Mouse (Mus musculus) frontal cortex, adult 2 months (tissue): ENCODE measurements at regions not wholly inside any gene's neighbourhood (a gene's known extent, or its start where the extent isn't known, plus 50 kb on each side); places are given as distances from the start of the nearest gene placed in this dataset.

Source experiments
- DNase-seq, 2 experiments: peaks; one replicate each; pipeline ENCODE4 v3.0.0; 2022; ENCODE audit warnings: low spot score in 1 of 2; ENCODE audit errors: extremely low spot score in 1 of 2

DNA sequence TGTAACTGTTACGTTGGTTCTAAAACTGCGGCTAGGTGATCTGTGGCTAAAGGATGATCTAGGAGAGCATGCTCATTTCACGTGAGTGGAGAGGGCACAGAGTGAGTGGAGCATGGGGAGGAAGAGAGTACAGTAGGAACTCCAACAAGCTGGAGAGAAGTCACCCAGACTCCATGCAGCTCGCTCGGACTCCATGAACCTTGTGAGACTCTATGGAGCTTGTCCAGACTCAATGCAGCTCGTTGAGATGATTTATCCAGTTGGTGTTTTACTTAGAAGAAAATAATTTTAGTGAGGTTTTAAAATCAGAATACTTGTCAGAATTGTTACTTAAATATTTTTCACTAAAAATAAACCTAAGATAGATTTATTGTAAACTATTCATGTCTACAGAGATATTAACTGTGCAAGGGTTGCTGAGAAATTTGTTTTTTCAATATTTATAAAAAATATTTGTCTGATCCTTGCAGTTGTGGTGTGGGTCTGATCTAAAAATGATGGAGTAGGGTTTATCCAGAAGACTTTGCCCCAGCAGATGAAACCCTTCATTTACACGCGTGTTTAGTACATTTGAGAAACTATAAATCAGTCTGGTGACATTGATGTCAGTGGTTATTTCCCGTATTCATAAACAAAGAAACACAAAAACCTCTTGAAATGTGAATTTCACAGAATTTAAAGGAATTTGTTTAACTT, 222.3 kb downstream of the Car2 start:
- DNase-seq: no peak

DNA sequence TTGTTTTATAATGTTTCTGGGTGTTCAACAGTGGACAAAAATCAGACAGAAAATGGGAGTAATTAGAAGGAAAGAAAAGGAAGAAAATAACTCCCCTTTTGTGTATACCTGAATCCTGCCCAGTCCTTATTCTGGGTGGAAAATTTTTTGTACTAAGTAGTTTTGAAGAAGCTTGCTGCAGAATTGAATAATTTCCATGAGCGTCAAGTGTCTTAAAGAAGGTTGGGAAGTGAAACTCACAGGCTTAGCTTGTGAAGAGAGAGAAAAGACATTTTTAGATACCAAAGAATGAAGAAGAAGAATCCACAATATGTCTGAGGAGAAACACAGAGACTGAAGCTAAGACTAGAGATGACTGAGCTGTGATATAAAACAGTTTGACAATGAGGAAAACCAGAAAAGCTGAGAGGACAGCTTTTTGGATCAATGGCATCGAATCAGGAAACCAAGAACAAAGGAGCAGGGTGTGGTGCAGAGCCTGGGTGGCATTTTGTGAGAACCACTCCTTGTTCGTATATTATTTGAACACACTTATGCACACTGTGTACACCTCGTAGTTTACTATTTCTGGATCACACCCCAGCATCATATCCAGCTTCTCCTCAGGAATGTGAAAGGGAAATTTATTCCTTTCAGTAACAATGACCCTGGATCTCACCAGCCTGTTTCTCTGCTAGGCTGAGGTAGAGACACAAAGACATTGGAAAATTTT, 221.9 kb downstream of the Gm9733 start:
- no peak for DNase-seq

DNA sequence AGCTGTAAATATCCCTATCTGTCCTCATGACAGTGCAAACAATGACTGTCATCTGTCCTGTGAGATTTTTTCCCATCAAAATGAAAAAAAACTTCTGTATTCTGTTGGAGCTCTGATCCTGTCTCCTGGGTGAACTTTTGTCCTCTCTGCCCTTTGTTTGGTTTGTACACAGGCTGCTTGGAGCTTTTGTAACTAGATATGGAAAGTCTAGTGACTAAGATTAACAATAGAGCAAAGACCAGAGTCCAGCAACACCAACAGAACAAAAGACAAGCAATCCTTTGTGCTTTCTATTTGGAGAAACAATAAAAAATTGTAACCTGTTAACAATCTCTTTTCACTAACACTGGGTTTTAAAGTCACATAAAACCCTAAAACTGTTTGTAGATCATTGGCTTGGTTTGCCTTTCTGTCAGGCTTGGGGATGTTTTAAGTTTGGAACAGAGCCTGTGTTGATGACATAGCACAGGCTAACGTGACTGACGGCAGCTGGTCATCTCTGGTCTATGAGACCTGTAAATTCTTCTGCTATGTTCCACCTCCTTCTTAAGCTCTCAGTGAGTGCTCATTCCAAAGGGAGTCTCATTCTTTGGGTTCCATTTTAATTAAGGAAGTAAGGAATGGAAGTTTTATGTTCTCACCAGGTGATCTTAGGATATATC, 219.8 kb downstream of the Gm9733 start:
- no peak for DNase-seq

DNA sequence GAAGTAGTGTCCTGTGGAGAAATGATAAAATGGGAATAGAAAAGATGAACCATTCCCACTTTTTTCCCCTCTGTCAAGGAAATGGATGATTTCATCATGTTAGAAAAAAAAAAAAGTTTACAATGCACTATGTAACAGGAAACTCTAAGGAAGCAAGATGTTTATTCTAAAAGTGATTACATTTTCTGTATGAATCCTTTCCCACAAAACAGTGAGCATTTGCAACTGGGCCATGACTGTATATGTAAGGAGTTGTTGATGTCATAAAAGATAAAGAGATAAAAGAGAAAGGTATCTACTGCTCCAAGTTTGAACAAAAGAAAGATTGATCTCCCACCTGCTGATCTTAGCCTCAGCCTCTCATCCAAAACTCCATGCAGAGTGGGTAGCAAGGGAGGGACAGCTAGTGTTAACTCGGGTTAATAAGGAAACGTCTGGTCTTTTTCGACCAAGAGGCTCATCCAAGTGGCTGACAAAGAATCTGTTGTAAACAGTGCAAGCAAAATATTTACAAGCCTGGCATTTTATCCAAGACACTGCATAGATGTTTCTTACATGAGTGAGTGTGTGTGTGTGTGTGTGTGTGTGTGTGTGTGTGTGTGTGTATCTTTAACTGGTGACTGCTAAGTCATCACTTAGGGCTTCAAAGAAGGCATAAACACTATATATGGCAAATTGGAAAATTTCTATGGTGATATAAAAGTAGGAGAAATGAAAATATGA, 213.3 kb downstream of the Gm9733 start:
- DNase-seq: no peak

DNA sequence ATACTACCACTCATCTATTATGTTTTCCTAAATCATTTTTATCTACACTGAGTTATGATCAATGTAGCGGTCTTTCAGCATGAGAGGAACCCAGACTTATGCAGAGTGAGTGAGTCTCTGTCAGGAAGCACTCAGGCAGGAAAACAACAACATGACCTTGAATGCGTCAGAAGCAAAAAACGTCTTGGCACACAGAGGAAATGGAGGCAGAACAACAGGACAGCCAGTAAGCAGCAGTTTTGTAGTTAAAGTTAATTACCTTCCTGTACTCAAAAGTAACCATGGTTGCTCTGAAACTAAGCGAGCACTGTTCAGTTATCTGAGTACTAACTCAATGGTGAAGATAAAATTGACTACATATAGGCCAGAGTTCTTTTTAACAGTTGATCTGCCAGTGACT, 205.4 kb downstream of the Gm9733 start:
- no peak for DNase-seq

DNA sequence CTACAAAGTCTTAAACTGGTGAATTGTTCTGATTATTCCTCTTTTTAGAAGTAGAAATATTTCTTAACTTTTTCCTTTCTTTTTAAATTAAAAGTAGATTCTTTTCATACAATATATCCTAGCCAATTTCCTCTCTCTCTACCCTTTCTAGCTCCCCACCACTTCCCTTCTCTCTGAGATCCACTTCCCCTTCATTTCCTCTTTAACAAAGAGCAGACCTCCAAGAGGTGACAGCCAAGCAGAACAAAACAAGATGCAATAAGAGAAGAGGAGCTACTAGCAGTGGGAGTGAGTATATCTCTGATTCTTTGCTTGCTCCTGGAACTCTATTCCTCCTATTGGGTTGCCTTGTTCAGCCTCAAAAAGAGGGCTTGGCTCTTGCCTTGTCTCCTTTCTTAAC, 203.7 kb downstream of the Gm9733 start:
- DNase-seq: no peak

DNA sequence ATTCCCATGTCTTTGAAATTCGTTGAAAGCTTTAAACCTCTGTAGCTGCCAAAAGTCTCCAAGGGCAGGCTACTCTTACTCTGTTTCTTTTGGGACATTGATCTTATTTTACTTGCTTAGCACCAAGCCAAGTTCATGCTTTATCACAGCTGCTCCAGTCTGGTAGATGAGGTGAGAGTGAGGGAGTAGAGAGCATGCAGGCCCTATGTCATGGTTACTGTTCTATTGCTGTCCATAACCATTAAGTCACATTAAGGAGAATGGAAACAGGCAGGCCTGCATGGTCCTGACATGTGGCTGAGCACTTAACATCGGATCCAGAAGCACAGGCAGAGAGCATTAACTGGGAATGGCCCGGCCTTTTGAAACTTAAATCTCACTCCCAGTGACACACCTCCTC, 203.1 kb downstream of the Gm9733 start:
- DNase-seq: no peak

DNA sequence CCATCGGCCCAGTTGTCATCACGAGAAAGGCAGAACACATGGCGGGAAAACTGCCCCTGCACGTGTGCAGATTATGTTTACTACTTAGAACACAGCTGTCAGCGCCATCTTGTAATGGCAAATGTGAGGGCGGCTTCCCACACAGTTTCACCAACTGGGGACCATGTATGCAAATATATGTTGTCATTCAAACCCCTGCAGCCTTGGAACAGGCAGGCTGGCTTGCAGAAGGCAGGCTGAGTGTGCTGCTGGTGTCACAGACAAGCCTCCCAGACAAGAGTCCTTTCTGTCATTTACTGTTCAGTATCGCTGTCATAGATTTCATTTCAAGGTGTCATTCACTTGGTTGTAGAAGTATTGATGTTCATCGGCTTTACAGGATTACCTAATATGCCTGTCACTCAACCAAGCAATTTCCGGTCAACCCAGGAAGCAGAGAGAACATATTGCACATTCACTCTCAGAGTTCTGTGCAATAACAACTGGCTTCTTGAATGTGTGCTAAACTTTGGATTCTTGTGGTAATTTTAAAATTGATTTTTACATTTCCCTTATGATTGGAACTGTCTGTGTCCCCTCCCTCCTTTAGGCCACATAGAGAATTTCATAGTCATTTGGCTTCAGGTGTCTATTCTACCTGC, 202.3 kb downstream of the Gm9733 start:
- no peak for DNase-seq

DNA sequence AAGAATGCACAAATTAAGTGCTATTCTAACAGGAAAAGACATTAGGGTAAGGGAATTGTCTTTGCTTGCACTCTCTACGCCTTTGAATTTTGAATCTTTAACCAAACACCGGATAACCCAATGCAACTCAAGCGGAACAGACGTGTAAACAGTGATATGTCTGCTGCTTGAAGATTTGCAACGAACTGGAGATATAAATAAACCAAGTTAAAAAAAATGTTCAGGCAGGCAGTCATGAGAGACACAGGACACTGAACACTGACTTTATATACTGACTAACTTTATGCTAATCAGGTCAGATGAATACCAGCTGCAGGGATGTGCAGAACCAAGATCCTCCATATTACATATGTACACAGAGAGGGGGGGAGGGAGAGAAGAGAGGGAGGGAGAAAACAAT, 200.0 kb downstream of the Gm9733 start:
- DNase-seq: no peak

DNA sequence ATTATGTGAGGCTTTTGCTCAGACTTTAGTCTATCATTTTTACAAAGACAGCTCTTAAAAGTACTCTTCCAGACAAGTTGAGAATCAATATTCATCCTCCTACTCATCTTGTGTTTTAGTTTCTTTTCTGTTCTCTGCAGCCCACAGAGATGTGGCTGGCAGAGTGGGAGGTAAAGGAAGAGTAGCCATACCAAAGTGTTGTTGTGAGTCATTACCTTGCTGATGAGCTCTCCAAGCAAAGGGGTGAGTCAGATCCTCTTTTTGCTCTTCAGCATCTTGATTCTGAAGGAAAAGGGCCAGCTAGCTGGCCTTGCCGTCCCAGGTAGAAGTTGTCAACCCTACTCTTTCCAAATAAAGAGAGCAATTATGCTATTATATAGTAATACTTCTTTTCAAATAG, 192.6 kb downstream of the Gm9733 start:
- DNase-seq: peak; percentile 9 to 37

DNA sequence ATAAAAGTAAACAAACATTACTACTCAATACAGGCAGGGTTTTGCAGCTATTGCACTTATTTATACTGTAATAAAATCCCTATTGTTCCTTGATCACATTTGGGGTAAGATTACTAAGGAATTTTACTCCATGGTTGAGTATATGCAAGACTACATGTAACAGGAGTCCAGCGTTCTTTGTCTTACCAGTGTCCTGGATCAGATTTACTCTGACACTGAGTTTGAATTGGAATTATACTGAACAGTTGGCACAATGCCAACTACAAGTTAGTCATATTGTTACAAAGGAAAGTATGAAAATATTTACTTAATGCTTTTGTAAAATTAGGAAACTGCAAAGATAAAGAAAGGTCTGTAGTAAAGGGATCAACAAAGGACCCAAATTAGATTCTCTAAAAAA, 178.4 kb downstream of the Gm9733 start:
- no peak for DNase-seq

DNA sequence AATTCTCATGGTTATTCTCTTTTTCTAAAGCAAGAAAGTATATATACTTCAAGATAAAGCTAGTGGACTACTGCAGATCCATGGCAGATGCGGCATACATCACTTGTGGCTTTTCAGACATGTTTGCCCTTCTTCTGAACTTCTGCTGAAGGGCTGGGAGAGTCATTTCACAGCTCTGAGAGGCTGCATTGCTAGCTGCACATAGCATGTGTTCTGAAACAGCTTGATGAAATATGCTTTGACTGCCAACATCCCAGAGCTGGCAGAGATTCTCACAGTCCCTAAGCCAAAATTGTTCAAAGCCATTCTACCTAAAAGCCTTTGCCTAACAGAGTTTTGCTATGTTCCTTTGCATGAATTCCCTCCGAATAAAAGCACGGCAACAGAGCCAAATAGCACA, 177.9 kb downstream of the Gm9733 start:
- peak; percentile 44 to 79 for DNase-seq

DNA sequence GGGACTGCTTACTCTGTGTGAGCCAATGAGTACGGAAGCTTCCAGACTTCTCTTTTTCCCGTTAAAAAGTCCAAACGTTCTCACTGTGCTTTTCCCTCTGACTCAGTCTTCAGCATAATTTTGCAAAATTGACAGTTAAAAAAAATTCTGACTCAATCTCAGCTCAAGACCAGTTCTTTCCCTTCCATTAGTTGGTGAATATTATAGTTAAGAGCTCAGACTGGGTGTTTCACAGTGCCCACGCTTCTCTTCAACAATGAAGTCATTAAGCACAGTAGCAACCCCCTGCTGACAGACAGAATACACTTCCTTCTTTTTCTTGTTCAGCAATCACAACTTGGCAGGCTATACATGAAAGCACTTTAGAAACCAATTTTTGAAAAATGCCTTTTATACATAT, 175.4 kb downstream of the Gm9733 start:
- peak in 1 of 2 experiments; percentile 38 for DNase-seq

DNA sequence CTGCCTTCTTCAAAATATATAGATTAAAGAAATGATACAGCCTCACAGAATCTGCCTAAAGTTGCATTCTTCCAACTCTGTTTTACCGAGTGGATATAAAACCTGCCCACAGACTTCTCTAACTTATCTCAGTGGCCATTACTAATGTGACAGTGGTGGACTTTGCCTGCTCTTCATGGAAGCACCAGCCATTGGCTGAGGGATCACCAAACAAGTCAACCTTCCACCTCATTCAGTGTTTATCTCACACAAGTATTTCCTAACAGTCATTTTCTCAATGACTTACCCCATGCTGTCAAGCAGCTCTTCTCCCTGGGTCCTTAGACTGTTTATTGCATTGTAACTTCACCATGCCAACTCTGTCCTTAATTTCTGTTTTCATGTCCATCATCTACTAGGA, 174.3 kb downstream of the Gm9733 start:
- DNase-seq: no peak

DNA sequence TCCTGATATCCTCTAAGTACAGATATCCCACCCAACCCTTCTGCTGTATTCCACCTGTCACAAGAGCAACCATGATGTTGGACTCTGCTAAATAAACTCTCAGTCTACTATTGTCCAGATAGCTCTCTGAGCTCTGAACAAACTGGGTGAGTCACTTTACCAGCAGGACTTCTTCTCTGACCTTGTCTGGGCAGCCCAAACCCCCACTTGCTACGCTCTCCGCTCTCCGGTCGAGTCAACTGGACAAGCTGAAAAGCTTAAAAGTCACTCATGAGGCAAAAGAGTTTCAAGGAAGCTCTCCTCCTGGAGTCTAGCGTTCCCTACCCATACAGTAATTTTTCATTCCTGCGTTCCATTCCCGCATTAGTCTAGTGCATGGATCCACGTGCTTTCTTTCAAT, 173.2 kb downstream of the Gm9733 start:
- DNase-seq: no peak

DNA sequence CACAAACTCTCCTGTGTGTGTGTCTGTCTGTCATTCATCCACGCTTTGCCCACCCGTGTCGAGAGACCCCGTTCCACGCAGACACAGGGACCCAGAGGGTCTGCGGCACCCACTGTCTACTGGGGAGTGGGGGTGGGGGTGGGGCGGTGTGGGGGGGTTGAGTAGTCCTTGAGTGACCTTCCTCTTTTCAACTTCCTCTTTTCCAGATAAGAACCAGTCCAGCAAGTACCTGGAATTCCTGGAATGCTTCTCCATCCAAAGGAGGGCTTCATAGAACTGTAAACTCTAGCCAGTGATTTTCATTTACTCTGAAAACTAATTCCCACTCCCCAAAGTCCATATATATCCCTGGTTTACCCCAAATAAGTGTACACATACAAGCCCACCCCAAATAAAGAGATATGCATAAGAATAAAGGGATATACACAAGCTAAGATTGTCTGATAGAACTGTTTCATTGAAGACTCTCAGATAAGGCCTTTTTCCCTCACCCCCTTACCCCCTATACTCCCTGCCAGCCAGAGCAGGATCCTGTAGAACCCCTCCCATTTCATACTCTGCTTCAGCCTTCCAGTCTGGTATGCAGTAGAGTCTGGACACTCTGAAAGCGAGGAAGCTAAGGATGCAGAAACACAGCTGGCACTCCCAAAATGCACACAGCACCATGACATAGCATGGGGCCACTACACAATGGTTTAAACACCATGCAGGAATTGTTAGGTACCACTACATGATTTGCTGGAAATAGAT, 172.0 kb downstream of the Gm9733 start:
- DNase-seq: no peak

DNA sequence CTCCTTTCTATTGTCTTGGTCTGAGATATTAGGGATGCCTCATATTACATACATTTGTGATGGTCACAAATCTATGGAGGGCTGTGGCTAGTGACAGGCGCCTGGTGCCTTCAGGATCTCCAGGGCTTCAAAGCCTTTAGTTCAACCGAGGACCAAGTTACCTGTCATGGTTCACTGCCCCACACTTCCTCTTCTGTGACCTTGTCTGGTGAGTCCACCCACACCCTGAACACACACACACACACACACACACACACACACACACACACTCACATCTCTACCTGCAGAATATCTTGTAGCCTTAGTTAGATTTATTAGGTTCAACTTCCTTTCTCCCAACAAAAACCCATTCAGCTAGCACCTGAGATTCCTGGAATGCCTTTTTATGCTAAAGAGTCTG, 156.3 kb downstream of the Gm9733 start:
- DNase-seq: no peak

DNA sequence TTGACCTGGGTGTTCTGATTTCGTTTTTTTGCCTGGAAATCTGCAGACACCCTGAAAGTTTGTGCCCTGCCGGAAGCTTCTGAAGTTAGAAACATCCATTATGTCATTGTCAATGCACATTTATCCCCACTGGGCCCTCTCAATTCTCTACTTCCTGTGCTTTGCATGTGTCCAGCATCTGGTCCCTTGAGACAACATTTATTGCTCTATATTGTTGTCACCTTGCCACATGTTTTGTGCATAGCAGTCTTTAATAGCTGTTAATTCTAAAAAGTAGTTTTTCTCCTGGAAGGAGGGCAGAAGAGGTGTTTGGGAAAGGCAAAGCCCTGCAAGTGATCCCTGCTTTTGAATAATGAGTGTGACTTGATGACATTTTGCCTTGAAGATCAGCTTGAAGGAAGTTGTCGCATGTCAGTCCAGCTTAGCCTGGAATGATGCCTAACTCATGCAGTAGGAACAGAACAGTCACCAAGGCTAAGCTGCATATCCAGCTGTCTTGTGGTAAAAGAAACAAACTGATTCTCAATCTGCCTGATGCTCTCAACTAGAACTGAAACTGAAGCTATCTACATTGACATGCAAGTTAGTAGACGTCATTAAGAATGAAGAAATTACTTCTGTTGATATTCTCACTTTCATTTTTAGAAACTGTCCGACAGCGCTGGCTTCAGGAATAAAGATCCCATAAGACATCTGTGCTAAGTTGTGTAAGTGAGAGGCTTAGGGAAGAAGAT, 152.9 kb downstream of the Gm9733 start:
- no peak for DNase-seq

DNA sequence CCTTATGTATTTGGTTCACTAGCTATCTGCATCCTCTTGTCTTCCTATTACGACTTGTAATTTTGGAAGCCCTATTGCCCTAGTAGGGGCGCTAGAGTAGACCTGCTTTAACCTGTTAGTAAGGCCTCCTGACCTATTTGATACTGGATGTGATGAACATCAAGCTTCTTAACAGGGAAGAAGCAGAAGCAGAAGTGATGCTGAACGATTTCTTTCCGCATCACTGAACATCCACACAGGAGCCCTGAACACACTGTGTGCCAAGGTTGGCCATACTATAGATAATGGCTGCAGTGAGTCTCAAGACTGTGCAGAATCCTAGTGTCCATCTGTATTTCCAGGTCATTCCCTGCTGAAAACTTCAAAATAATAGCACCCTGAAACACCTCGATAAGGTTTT, 151.0 kb downstream of the Gm9733 start:
- no peak for DNase-seq
